Mouse (Mus musculus) thymus, postnatal 25 days (tissue): ENCODE data around the gene Plekha1.

Source experiments
- DNase-seq: peaks from one replicate; pipeline ENCODE4 v3.0.0; 2022

Plekha1 gene

DNA sequence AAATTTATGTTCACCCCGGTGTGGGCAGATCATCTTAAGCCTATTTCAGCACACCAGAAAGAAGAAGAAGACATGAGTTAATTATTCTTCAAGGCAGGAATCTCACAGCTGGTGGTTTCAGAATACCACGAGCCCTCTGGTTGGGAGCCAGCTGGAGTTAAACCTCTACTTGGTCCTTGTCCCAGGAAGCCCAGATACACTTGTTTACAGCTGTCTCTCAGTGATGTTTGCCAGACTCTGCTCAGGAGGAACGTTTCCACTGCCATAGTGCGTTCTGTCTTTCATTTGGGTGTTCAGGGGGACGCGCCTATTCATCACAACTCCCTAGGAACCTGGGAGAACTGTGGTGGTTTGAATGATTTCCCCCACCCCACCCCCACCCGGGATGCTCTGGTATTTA is 94.3 kb downstream of the Plekha1 start:
- DNase-seq = no peak

DNA sequence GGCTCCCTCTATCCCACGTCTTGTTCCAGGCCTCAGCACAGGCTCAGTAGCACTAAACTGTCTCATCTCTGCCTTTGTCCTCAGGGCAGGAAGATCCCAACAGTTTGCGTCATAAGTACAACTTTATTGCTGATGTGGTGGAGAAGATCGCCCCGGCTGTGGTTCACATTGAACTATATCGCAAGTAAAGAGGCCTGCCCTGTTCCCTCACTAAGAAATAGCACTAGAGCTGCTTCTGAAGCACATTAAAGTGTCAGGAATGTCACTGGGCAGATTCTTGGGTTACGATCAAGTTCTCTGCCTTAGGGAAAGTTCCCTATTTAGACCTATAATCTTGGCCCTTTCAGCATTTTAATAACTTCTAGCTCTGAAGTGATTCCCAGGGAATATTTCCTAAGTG is 95.9 kb downstream of the Plekha1 start:
- no peak for DNase-seq
